Mouse (Mus musculus): ENCODE data around the gene Aifm2.

DNA sequence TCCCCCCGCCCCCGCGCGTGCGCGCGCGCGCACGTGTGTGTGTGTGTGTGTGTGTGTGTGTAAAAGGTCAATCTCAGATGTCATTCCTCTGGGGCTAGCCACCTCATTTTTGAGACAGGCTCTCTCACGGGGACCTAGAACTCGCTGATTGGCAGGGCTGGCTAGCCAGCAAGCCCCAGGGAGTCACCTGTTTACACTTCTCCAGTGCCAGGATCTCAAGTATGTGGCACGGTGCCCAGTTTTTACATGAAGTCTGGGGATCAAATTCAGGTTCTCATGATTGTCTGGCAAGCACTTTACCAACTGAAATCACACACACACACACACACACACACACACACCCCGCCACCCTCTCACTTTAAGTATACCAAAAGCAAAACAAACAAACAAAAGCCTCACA is 42.0 kb downstream of the Aifm2 start:
- no peak for TF ChIP-seq EP300 (IDR thresholded peaks at IDR 0.05; ENCODE audit: low read depth)
- no peak for TF ChIP-seq CTCF (IDR thresholded peaks at IDR 0.05; ENCODE audit: low read depth)
